Mouse (Mus musculus): Measurements from ENCODE around the gene Pigl.

DNA sequence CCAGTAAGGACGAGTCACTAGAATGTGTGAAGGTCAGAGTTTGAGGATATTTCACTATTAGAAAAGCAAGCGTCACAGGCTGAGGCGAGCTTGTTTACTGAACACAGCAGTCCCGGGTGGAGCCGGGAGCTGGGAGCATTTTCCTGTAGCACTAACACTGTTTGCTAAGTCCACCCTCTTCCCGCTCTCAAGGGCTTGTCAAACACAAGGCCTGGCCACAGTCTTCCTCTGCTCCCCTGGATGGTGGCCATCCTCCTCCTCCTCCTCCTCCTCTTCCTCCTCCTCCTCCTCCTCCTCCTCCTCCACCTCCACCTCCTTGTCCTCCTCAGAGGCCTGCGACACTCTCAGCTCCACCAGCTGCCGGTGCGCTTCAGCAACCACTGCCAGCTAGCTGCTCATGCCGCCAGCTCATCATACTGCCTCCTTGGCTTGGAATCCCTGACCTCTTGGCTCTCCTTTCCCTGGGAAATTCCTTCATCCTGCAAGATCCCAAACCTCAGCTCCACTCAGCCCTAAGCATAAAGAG lies 37.1 kb downstream of the Pigl start:
- TF ChIP-seq CTCF (IDR thresholded peaks at IDR 0.05; ENCODE audit: insufficient read depth, low read length) (no peak), POLR2A (IDR thresholded peaks at IDR 0.05; ENCODE audit: borderline replicate concordance, extremely low read depth, low read depth, low read length) (no peak)

Measured in lung, adult 2 months (tissue).